Mouse (Mus musculus): ENCODE measurements at regions not wholly inside any gene's neighbourhood (a gene's known extent, or its start where the extent isn't known, plus 50 kb on each side); places are given as distances from the start of the nearest gene placed in this dataset.

GRCm38 (mm10) chr19:60284901-60285300 is 58.4 kb upstream of the Fam204a start:
- ATAC-seq (replicated peaks; ENCODE audit: low FRiP score, poor library complexity, severe bottlenecking) = no peak
